Mouse (Mus musculus) left cerebral cortex, adult 6 months (tissue): Measurements from ENCODE around the gene Fam71a. TPM values are rescaled to one million over a fixed set of nuclear protein-coding genes. Genes with fewer than 3 reads are reported as not detected.

Experiments
- long read RNA-seq, 2 experiments: library from polyadenylated mRNA; unstranded; transcript quantifications; one replicate each; pipeline ENCODE4 v2.0.0; 2019 to 2020
- polyA plus RNA-seq: library from polyadenylated mRNA; unstranded; fragments of <200 nt; fragmentation: Nextera tagmentation; gene quantifications from 2 replicates; pipeline ENCODE4 v1.2.3, GENCODE M21; 2021

The Fam71a gene
- polyA plus RNA-seq, result not detected in 2 replicates
- long read RNA-seq, experiment 1, result 0 reads
- long read RNA-seq, experiment 2, result 0 reads

GRCm38 (mm10) chr1:191164717-191165116 is at the start of gene Fam71a:
Gene Fam71a (minus strand): TSS chr1:191164817.

Other genes starting within 250 kb of the Fam71a start
- gene Angel2, start 239.7 kb downstream of the Fam71a start, polyA plus RNA-seq, result 25.1 and 35.2 TPM in 2 replicates
- gene Vash2, start 185.5 kb downstream of the Fam71a start, polyA plus RNA-seq, result 0.68 and 0.82 TPM in 2 replicates
- gene Flvcr1, start 138.7 kb downstream of the Fam71a start, polyA plus RNA-seq, result 1.6 and 2.5 TPM in 2 replicates
- gene Spata45, start 128.2 kb downstream of the Fam71a start, polyA plus RNA-seq, result not detected in 2 replicates
- gene Tatdn3, start 101.9 kb downstream of the Fam71a start, polyA plus RNA-seq, result 6.6 and 8.9 TPM in 2 replicates
- 0.54 and 0.64 TPM in 2 replicates for gene Nsl1, start 101.8 kb downstream of the Fam71a start, polyA plus RNA-seq
- 4.7 and 5.9 TPM in 2 replicates for gene Batf3, start 67.0 kb downstream of the Fam71a start, polyA plus RNA-seq
- 0.72 and 0.83 TPM in 2 replicates for gene Atf3, start 53.2 kb upstream of the Fam71a start, polyA plus RNA-seq
- gene Nenf, start 153.4 kb upstream of the Fam71a start, polyA plus RNA-seq, result 409 TPM in 2 replicates
- gene Tmem206, start 161.1 kb upstream of the Fam71a start, polyA plus RNA-seq, result 6.3 and 6.9 TPM in 2 replicates
- gene Ppp2r5a, start 238.5 kb upstream of the Fam71a start, polyA plus RNA-seq, result 13.7 and 19.6 TPM in 2 replicates